In the genomic region with DNA sequence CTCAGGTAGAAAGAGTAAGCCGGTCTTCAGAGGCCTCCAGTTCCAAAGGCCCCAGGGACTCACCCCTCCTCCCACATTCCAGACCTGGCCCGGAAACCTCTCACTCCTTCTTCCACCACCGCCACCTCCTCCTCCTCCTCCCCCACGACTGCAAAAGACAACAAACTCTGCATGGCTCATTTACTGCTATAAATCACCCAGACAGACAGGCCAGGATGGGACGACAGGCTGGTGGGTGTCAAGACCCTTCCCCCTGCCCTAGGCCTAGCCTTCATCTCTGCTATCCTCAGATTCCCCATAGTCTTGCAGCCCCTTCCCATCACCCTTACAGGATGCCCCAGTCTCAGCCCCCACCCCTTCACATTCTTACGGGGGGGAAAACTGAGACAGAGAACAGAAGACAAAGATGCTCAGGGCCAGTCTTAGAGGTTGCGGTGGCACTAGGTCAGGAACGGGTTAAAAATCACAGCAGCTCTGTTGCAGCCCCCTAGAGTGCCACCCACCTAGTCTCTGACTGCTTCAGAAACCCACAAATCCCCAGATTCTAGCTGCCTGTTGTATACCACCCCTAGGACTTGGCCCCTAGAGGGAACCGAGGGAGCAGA, we compare ENCODE assay signal across 12 mouse cellular contexts. TPM values are rescaled to one million over a fixed set of nuclear protein-coding genes. Genes with fewer than 3 reads are reported as not detected.
A peak's percentile ranks its signal among the peaks of the same experiment; 100 is the strongest.
DNase-seq lines count a peak whose midpoint lies in the region; ATAC-seq and TF ChIP-seq lines count a peak whose summit lies in the region.
"Had no signal": no experiment of that assay in that cellular context is flagged by ENCODE, and none has a peak within 500 bp of the region (broad histone marks: within the 10 kb centered on the region; RNA-seq: fewer than 3 reads in every experiment).

No protein-coding gene starts in this region.

- H3K4me3 ChIP-seq in heart, embryonic 15.5 days: no peak overlapping the region
- H3K4me3 ChIP-seq in embryonic facial prominence, embryonic 15.5 days (replicated peaks): 0 out of 2 replicates have a peak overlapping the region, but pooled peaks have one; percentile 3
- H3K4me3 ChIP-seq in kidney, postnatal 0 days (replicated peaks; ENCODE audit: low read depth, low read length): no peak overlapping the region

- no peaks in the 10 kb centered on the region for H3K27me3 ChIP-seq in heart, embryonic 15.5 days
- no peaks in the 10 kb centered on the region for H3K27me3 ChIP-seq in embryonic facial prominence, embryonic 15.5 days
- H3K27me3 ChIP-seq in kidney, postnatal 0 days (ENCODE audit: insufficient read depth, low read length): no peaks in the 10 kb centered on the region

- H3K27ac ChIP-seq in heart, embryonic 15.5 days: peak overlapping the region; percentile 44
- peak overlapping the region; percentile 81 for H3K27ac ChIP-seq in embryonic facial prominence, embryonic 15.5 days (replicated peaks)
- H3K27ac ChIP-seq in kidney, postnatal 0 days: peak overlapping the region; percentile 85

- 26% methylated on average over 9 of the region's 9 CpGs for WGBS in heart, embryonic 15.5 days
- WGBS in embryonic facial prominence, embryonic 15.5 days: 15% methylated on average over 9 of the region's 9 CpGs
- WGBS in kidney, postnatal 0 days: 8% methylated on average over 9 of the region's 9 CpGs

- no peak overlapping the region for H3K4me2 ChIP-seq in heart, embryonic 15.5 days
- peak overlapping the region; percentile 21 for H3K4me2 ChIP-seq in embryonic facial prominence, embryonic 15.5 days (replicated peaks)
- H3K4me2 ChIP-seq in kidney, postnatal 0 days (ENCODE audit: low read length): peak overlapping the region; percentile 41

- H3K36me3 ChIP-seq in heart, embryonic 15.5 days: no peaks in the 10 kb centered on the region
- H3K36me3 ChIP-seq in embryonic facial prominence, embryonic 15.5 days: peaks cover 17% of the 10 kb centered on the region; the same call in 1 of the 2 replicates
- H3K36me3 ChIP-seq in kidney, postnatal 0 days (ENCODE audit: insufficient read depth, low read length): no peaks in the 10 kb centered on the region

- intact Hi-C loops in heart, postnatal 25 days (cut with DNase I): no loop called here
- intact Hi-C loops in left cerebral cortex, postnatal 36 days (cut with DNase I): no loop called here

- H3K9me3 ChIP-seq in heart, embryonic 15.5 days (replicated peaks): no peaks in the 10 kb centered on the region
- no peaks in the 10 kb centered on the region for H3K9me3 ChIP-seq in embryonic facial prominence, embryonic 15.5 days (replicated peaks)
- H3K9me3 ChIP-seq in kidney, postnatal 0 days (replicated peaks; ENCODE audit: low read length): no peaks in the 10 kb centered on the region

- H3K4me1 ChIP-seq in heart, embryonic 15.5 days (replicated peaks): peaks cover 87% of the 10 kb centered on the region
- H3K4me1 ChIP-seq in embryonic facial prominence, embryonic 15.5 days: peaks cover 99% of the 10 kb centered on the region
- H3K4me1 ChIP-seq in kidney, postnatal 0 days (replicated peaks; ENCODE audit: insufficient read depth, low read length): peaks cover 79% of the 10 kb centered on the region

- no peak for ATAC-seq in heart, embryonic 15.5 days (replicated peaks; ENCODE audit: insufficient number of reproducible peaks, insufficient read depth, low FRiP score, low read depth)
- ATAC-seq in embryonic facial prominence, embryonic 15.5 days (ENCODE audit: insufficient number of reproducible peaks, low FRiP score, low TSS enrichment, low read depth): no peak
- peak; percentile 16 for ATAC-seq in kidney, postnatal 0 days (replicated peaks; ENCODE audit: low FRiP score, low read depth)
- ATAC-seq: CD4-positive, CD25-positive, alpha-beta regulatory T cell, adult 4 months had no signal

- no peak overlapping the region for H3K9ac ChIP-seq in heart, embryonic 15.5 days
- no peak overlapping the region for H3K9ac ChIP-seq in embryonic facial prominence, embryonic 15.5 days
- H3K9ac ChIP-seq in kidney, postnatal 0 days (ENCODE audit: low read depth, low read length): no peak overlapping the region

- TF ChIP-seq CTCF in kidney, postnatal 0 days (IDR thresholded peaks at IDR 0.05; ENCODE audit: low read depth): no peak; the same call in 1 of the 2 replicates

- DNase-seq in heart, postnatal 25 days (ENCODE audit: low spot score): no peak
- peak; percentile 87 for DNase-seq in kidney, postnatal 0 days (ENCODE audit: low spot score)
- DNase-seq in neural tube, embryonic 10.5 days (ENCODE audit: extremely low spot score, low spot score): peak; percentile 71
- no peak for DNase-seq in adrenal gland, adult 18-20 months (ENCODE audit: low spot score in 2 of 2)
- DNase-seq in left cerebral cortex, postnatal 36 days (ENCODE audit: low spot score in 2 of 2): no peak
- no peak for DNase-seq in layer of hippocampus, postnatal 36 days
- DNase-seq: thymus, postnatal 36 days had no signal

RNA-seq across cellular contexts. Expression of a gene that starts 10.8 kb away (rescaled TPM):
- polyA plus RNA-seq in heart, embryonic 15.5 days (2015; fragmentation: Nextera tagmentation; extraction: Ambion mirVana): 4.1 and 7.1 TPM in 2 replicates
- 10 to 100 TPM; 15.1 to 15.8 TPM for total RNA-seq in heart, postnatal 25 days (2021)
- 40.6 and 44.6 TPM in 2 replicates for polyA plus RNA-seq in embryonic facial prominence, embryonic 15.5 days (2015; fragmentation: Nextera tagmentation; extraction: Ambion mirVana)
- polyA plus RNA-seq in kidney, postnatal 0 days (2015; fragmentation: Nextera tagmentation; extraction: Ambion mirVana): 16.2 and 17.3 TPM in 2 replicates
- 10 to 100 TPM; 30.2 to 34.1 TPM for total RNA-seq in adrenal gland, adult 18-20 months (2021)
- total RNA-seq in left cerebral cortex, postnatal 36 days (2021): 10 to 100 TPM; 16.6 to 17.2 TPM
- total RNA-seq in layer of hippocampus, postnatal 36 days (2021): 1 to 10 TPM; 4.3 to 4.6 TPM
- total RNA-seq: monocyte, adult 5-6 weeks had no signal
- polyA plus RNA-seq: CD4-positive, CD25-positive, alpha-beta regulatory T cell, adult 4 months had no signal

RNA-seq across cellular contexts. Expression of a gene that starts 20.0 kb away (rescaled TPM):
- 0.53 and 0.98 TPM in 2 replicates for polyA plus RNA-seq in heart, embryonic 15.5 days (2015; fragmentation: Nextera tagmentation; extraction: Ambion mirVana)
- total RNA-seq in heart, postnatal 25 days (2021): not detected
- polyA plus RNA-seq in embryonic facial prominence, embryonic 15.5 days (2015; fragmentation: Nextera tagmentation; extraction: Ambion mirVana): 1.9 and 3.4 TPM in 2 replicates
- polyA plus RNA-seq in kidney, postnatal 0 days (2015; fragmentation: Nextera tagmentation; extraction: Ambion mirVana): 0.89 and 1.2 TPM in 2 replicates
- under 1 TPM; 0.22 to 0.56 TPM for total RNA-seq in adrenal gland, adult 18-20 months (2021)
- total RNA-seq in left cerebral cortex, postnatal 36 days (2021): 1 to 10 TPM in 1 of 2 experiments, under 1 TPM in 1; 0.41 to 1.2 TPM
- total RNA-seq in layer of hippocampus, postnatal 36 days (2021): not detected
- total RNA-seq: hematopoietic stem cell, adult 5-6 weeks; monocyte, adult 5-6 weeks had no signal

RNA-seq across cellular contexts. Expression of a gene that starts 30.1 kb away (rescaled TPM):
- 2.5 and 3.6 TPM in 2 replicates for polyA plus RNA-seq in heart, embryonic 15.5 days (2015; fragmentation: Nextera tagmentation; extraction: Ambion mirVana)
- 10 to 100 TPM; 62.0 to 69.7 TPM for total RNA-seq in heart, postnatal 25 days (2021)
- 3.7 and 4.2 TPM in 2 replicates for polyA plus RNA-seq in embryonic facial prominence, embryonic 15.5 days (2015; fragmentation: Nextera tagmentation; extraction: Ambion mirVana)
- 12.9 and 14.7 TPM in 2 replicates for polyA plus RNA-seq in kidney, postnatal 0 days (2015; fragmentation: Nextera tagmentation; extraction: Ambion mirVana)
- under 1 TPM; 0.33 to 0.64 TPM for total RNA-seq in adrenal gland, adult 18-20 months (2021)
- total RNA-seq in left cerebral cortex, postnatal 36 days (2021): 10 to 100 TPM; 66.3 to 66.8 TPM
- 10 to 100 TPM; 53.9 to 60.6 TPM for total RNA-seq in layer of hippocampus, postnatal 36 days (2021)
- total RNA-seq: hematopoietic stem cell, adult 5-6 weeks; monocyte, adult 5-6 weeks had no signal
- polyA plus RNA-seq: CD4-positive, CD25-positive, alpha-beta regulatory T cell, adult 4 months had no signal

Comparison
In these comparisons a context has a peak if more than half of its experiments do, and no peak if none do; other contexts are left out.
1. DNase-seq: peak in kidney, postnatal 0 days (single experiment) and neural tube, embryonic 10.5 days (single experiment); none in heart, postnatal 25 days (single experiment), adrenal gland, adult 18-20 months (0 of 2), left cerebral cortex, postnatal 36 days (0 of 2) and layer of hippocampus, postnatal 36 days (0 of 2).
2. RNA of a gene that starts 30.1 kb away (total RNA-seq): 62.0 to 69.7 TPM in heart, postnatal 25 days, 66.3 to 66.8 TPM in left cerebral cortex, postnatal 36 days and 53.9 to 60.6 TPM in layer of hippocampus, postnatal 36 days; 0.33 to 0.64 TPM in adrenal gland, adult 18-20 months; every median in the first group is over 10 times any median in the second.
3. Peak in every context shown above with its lines, with median percentiles within 50 percentile points of each other: H3K27ac ChIP-seq.